In the genomic region with DNA sequence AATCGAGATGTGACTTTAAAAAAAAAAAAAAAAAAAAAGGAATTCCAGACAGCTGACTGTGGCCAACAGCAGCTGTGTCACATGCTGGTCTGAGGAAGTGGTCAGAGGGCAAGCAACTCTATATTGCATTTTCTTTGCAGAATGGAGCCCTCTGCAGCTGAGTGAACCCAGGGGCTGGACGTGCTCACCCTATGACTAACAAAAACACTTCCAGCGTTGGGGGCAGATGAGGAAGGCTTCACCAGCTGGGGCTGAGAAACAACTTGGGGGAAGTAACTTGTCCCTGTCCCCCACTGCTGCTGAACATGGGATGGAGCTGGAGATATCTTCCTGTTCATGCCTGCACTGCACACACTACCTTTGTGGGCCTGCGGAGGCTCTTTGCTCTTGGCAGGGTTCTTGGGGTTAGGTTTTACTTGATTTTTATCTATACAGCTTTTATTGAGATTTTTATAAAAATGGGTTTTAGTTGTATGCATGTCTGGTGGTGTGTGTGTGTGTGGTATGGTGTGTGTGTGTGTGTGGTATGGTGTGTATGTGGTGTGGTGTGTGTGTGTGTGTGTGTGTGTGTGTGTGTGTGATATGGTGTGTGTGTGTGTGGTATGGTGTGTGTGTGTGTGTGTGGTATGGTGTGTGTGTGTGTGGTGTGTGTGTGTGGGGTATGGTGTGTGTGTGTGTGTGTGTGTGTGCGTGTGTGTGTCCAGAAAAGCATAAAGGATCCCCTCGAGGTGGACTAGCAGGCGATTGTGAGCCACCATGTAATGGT, we compare ENCODE assay signal across 9 mouse cellular contexts. TPM values are rescaled to one million over a fixed set of nuclear protein-coding genes. Genes with fewer than 3 reads are reported as not detected.
A peak's percentile ranks its signal among the peaks of the same experiment; 100 is the strongest.
DNase-seq lines count a peak whose midpoint lies in the region; ATAC-seq and TF ChIP-seq lines count a peak whose summit lies in the region.
"Had no signal": no experiment of that assay in that cellular context is flagged by ENCODE, and none has a peak within 500 bp of the region (broad histone marks: within the 10 kb centered on the region; RNA-seq: fewer than 3 reads in every experiment).

No protein-coding gene starts in this region.

- H3K9ac ChIP-seq in liver, adult 2 months (ENCODE audit: low read depth, low read length): no peak overlapping the region
- H3K9ac ChIP-seq in midbrain, embryonic 11.5 days (ENCODE audit: low read length): no peak overlapping the region

- no peak for ATAC-seq in midbrain, embryonic 11.5 days (ENCODE audit: low FRiP score)

- WGBS in lung, adult 2 months: 63% methylated on average over 7 of the region's 7 CpGs
- 67% methylated on average over 7 of the region's 7 CpGs for WGBS in liver, adult 2 months
- 86% methylated on average over 7 of the region's 7 CpGs for WGBS in cerebellum, adult 2 months
- WGBS in midbrain, embryonic 11.5 days: 80% methylated on average over 7 of the region's 7 CpGs

- no peaks in the 10 kb centered on the region; the same call in none of the 2 replicates for H3K4me1 ChIP-seq in lung, adult 2 months (ENCODE audit: control insufficient read depth, insufficient read depth, low read length)
- peaks cover 10% of the 10 kb centered on the region; the same call in 1 of the 2 replicates for H3K4me1 ChIP-seq in embryonic fibroblast, embryonic 13.5 days (ENCODE audit: control insufficient read depth, insufficient read depth, low read length)
- peaks cover 8% of the 10 kb centered on the region for H3K4me1 ChIP-seq in liver, adult 2 months (ENCODE audit: control insufficient read depth, insufficient read depth, low read length)
- H3K4me1 ChIP-seq in cerebellum, adult 2 months (ENCODE audit: control insufficient read depth, insufficient read depth, low read length): no peaks in the 10 kb centered on the region
- no peaks in the 10 kb centered on the region for H3K4me1 ChIP-seq in midbrain, embryonic 11.5 days (ENCODE audit: control insufficient read depth, insufficient read depth, low read length)

- H3K4me2 ChIP-seq in midbrain, embryonic 11.5 days: no peak overlapping the region

- TF ChIP-seq POLR2A in lung, adult 2 months (IDR thresholded peaks at IDR 0.05; ENCODE audit: borderline replicate concordance, extremely low read depth, low read depth, low read length): no peak
- no peak; the same call in 1 of the 2 replicates for TF ChIP-seq POLR2A in embryonic fibroblast, embryonic 13.5 days (IDR thresholded peaks at IDR 0.05; ENCODE audit: low read depth, low read length)
- TF ChIP-seq POLR2A in liver, adult 2 months (IDR thresholded peaks at IDR 0.05; ENCODE audit: extremely low read depth, insufficient read depth, low read length): no peak
- TF ChIP-seq POLR2A in cerebellum, adult 2 months (IDR thresholded peaks at IDR 0.05; ENCODE audit: borderline replicate concordance, insufficient read depth, low read length): no peak

- DNase-seq in lung, adult 18-20 months: peak; percentile 38
- DNase-seq in lung, adult 2 months: no peak
- DNase-seq in liver, adult 2 months (ENCODE audit: extremely low read depth, low read depth, low spot score): peak; percentile 53
- DNase-seq in spleen, adult 18-20 months: peak; percentile 22 to 30
- DNase-seq in cerebellum, adult 2 months: no peak
- no peak for DNase-seq in midbrain, embryonic 11.5 days (ENCODE audit: low spot score, missing footprints)
- no peak for DNase-seq in layer of hippocampus, adult 9-10 months (ENCODE audit: low spot score)
- DNase-seq: thymus, postnatal 4 days had no signal

- no peaks in the 10 kb centered on the region for H3K36me3 ChIP-seq in liver, adult 2 months (ENCODE audit: control insufficient read depth, insufficient read depth, low read length)
- H3K36me3 ChIP-seq in midbrain, embryonic 11.5 days (ENCODE audit: control insufficient read depth, insufficient read depth, low read length): no peaks in the 10 kb centered on the region

- peak overlapping the region; percentile 61 for H3K27ac ChIP-seq in embryonic fibroblast, embryonic 13.5 days (ENCODE audit: insufficient read depth, low read length)
- H3K27ac ChIP-seq in liver, adult 2 months (replicated peaks; ENCODE audit: insufficient read depth, low read depth, low read length): no peak overlapping the region
- H3K27ac ChIP-seq in cerebellum, adult 2 months (ENCODE audit: insufficient read depth, low read length): no peak overlapping the region
- no peak overlapping the region for H3K27ac ChIP-seq in midbrain, embryonic 11.5 days (ENCODE audit: low read depth, low read length)

- no peaks in the 10 kb centered on the region for H3K79me2 ChIP-seq in liver, adult 2 months (ENCODE audit: control insufficient read depth, insufficient read depth, low read length)

- H3K4me3 ChIP-seq in lung, adult 2 months (replicated peaks; ENCODE audit: extremely low read depth, low read depth, low read length): no peak overlapping the region
- no peak overlapping the region for H3K4me3 ChIP-seq in embryonic fibroblast, embryonic 13.5 days (ENCODE audit: insufficient read depth, low read length)
- H3K4me3 ChIP-seq in liver, adult 2 months (ENCODE audit: insufficient read depth, low read depth, low read length): no peak overlapping the region
- H3K4me3 ChIP-seq in cerebellum, adult 2 months (replicated peaks; ENCODE audit: insufficient read depth, low read depth, low read length): no peak overlapping the region
- no peak overlapping the region for H3K4me3 ChIP-seq in midbrain, embryonic 11.5 days (ENCODE audit: low read depth, low read length)

- no peak for TF ChIP-seq CTCF in lung, adult 2 months (IDR thresholded peaks at IDR 0.05; ENCODE audit: insufficient read depth, low read length)
- no peak for TF ChIP-seq CTCF in embryonic fibroblast, embryonic 13.5 days (IDR thresholded peaks at IDR 0.05; ENCODE audit: borderline replicate concordance, insufficient read depth, low read length)
- TF ChIP-seq CTCF in liver, adult 2 months (IDR thresholded peaks at IDR 0.05; ENCODE audit: low read depth, low read length): no peak
- no peak for TF ChIP-seq CTCF in cerebellum, adult 2 months (IDR thresholded peaks at IDR 0.05; ENCODE audit: borderline replicate concordance, insufficient read depth, low read depth, low read length)

- H3K27me3 ChIP-seq in liver, adult 2 months (ENCODE audit: control insufficient read depth, insufficient read depth, low read length): no peaks in the 10 kb centered on the region
- no peaks in the 10 kb centered on the region for H3K27me3 ChIP-seq in cerebellum, adult 2 months (ENCODE audit: control insufficient read depth, insufficient read depth, low read length)
- H3K27me3 ChIP-seq in midbrain, embryonic 11.5 days (ENCODE audit: control insufficient read depth, insufficient read depth, low read length): no peaks in the 10 kb centered on the region

- H3K9me3 ChIP-seq in midbrain, embryonic 11.5 days (ENCODE audit: control insufficient read depth, low read length): no peaks in the 10 kb centered on the region

RNA-seq across cellular contexts. Expression of gene Itm2b, which starts 57.0 kb away (rescaled TPM):
- 1,455 and 1,580 TPM in 2 replicates for polyA plus RNA-seq in lung, adult 2 months (2012; rRNA removed)
- 570 and 658 TPM in 2 replicates for polyA plus RNA-seq in embryonic fibroblast, embryonic 13.5 days (2011; ENCODE audit: insufficient read length, low read depth, missing spikeins)
- 967 and 981 TPM in 2 replicates for total RNA-seq in liver, adult 2 months (2014; rRNA removed)
- 1,187 and 1,239 TPM in 2 replicates for polyA plus RNA-seq in liver, adult 2 months (2012; rRNA removed)
- 1,793 and 1,993 TPM in 2 replicates for polyA plus RNA-seq in cerebellum, adult 2 months (2012; rRNA removed)
- polyA plus RNA-seq in midbrain, embryonic 11.5 days (2014; fragmentation: Nextera tagmentation; extraction: Ambion mirVana): 325 and 356 TPM in 2 replicates

Comparison
In these comparisons a context has a peak if more than half of its experiments do, and no peak if none do; other contexts are left out.
1. DNase-seq: peak in lung, adult 18-20 months (2 of 2), liver, adult 2 months (single experiment) and spleen, adult 18-20 months (2 of 2); none in lung, adult 2 months (single experiment), cerebellum, adult 2 months (0 of 2), midbrain, embryonic 11.5 days (single experiment) and layer of hippocampus, adult 9-10 months (single experiment).